Comparison of ENCODE assay signal across 10 mouse cellular contexts in genomic region chr12:17583860-17584259, GRCm38 (mm10). TPM values are rescaled to one million over a fixed set of nuclear protein-coding genes. Genes with fewer than 3 reads are reported as not detected.
DNase-seq lines count a peak whose midpoint lies in the region; ATAC-seq lines count a peak whose summit lies in the region.
"Had no signal": no experiment of that assay in that cellular context is flagged by ENCODE, and none has a peak within 500 bp of the region (broad histone marks: within the 10 kb centered on the region; RNA-seq: fewer than 3 reads in every experiment).

No protein-coding gene starts in this region.

- H3K27me3 ChIP-seq in neural tube, embryonic 13.5 days = no peaks in the 10 kb centered on the region
- no peaks in the 10 kb centered on the region for H3K27me3 ChIP-seq in intestine, embryonic 15.5 days (replicated peaks)

- peak; percentile 88 for ATAC-seq in hematopoietic stem cell, adult 5-6 weeks (replicated peaks in 1 of 2; ENCODE audit: insufficient read depth in 1 of 2, low FRiP score in 2 of 2, low TSS enrichment in 1 of 2, low read depth in 1 of 2, poor library complexity in 2 of 2, severe bottlenecking in 2 of 2)
- ATAC-seq in neural tube, embryonic 13.5 days (ENCODE audit: low read depth) = peak; percentile 66; the same call in 1 of the 2 replicates
- ATAC-seq in CD4-positive, CD25-positive, alpha-beta regulatory T cell, adult 4 months = no peak
- no peak for ATAC-seq in intestine, embryonic 15.5 days

- H3K9me3 ChIP-seq in neural tube, embryonic 13.5 days = no peaks in the 10 kb centered on the region
- no peaks in the 10 kb centered on the region for H3K9me3 ChIP-seq in intestine, embryonic 15.5 days

- WGBS in neural tube, embryonic 13.5 days = 32% methylated on average over 3 of the region's 3 CpGs
- 34% methylated on average over 3 of the region's 3 CpGs for WGBS in intestine, embryonic 15.5 days

- peaks cover 6% of the 10 kb centered on the region; the same call in 1 of the 2 replicates for H3K4me1 ChIP-seq in neural tube, embryonic 13.5 days (replicated peaks)
- H3K4me1 ChIP-seq in intestine, embryonic 15.5 days (replicated peaks) = no peaks in the 10 kb centered on the region

- DNase-seq in left cerebral cortex, postnatal 10 days (ENCODE audit: extremely low spot score in 1 of 2, low spot score in 2 of 2) = peak; percentile 20 to 45
- no peak for DNase-seq in left cerebral cortex, postnatal 4 days
- peak; percentile 26 for DNase-seq in brain, embryonic 18.5 days (ENCODE audit: low read depth, low spot score)
- no peak for DNase-seq in B cell, adult 2 months
- DNase-seq: cerebellum, adult 9-11 months had no signal

- H3K9ac ChIP-seq in neural tube, embryonic 13.5 days = no peak overlapping the region
- no peak overlapping the region for H3K9ac ChIP-seq in intestine, embryonic 15.5 days
- H3K9ac ChIP-seq: liver, embryonic 14.5 days had no signal

- H3K4me3 ChIP-seq in neural tube, embryonic 13.5 days = no peak overlapping the region
- H3K4me3 ChIP-seq in intestine, embryonic 15.5 days (replicated peaks) = no peak overlapping the region

- no peak overlapping the region for H3K4me2 ChIP-seq in neural tube, embryonic 13.5 days
- no peak overlapping the region for H3K4me2 ChIP-seq in intestine, embryonic 15.5 days (replicated peaks)

- intact Hi-C loops in left cerebral cortex, postnatal 10 days (cut with DNase I) = no loop called here
- intact Hi-C loops in left cerebral cortex, postnatal 4 days (cut with DNase I) = no loop called here

- no peaks in the 10 kb centered on the region for H3K36me3 ChIP-seq in neural tube, embryonic 13.5 days
- no peaks in the 10 kb centered on the region for H3K36me3 ChIP-seq in intestine, embryonic 15.5 days

- no peak overlapping the region for H3K27ac ChIP-seq in neural tube, embryonic 13.5 days (replicated peaks)
- H3K27ac ChIP-seq in intestine, embryonic 15.5 days = no peak overlapping the region
- H3K27ac ChIP-seq: liver, embryonic 14.5 days had no signal

RNA-seq across cellular contexts. Expression of gene Odc1, which starts 39.3 kb away (rescaled TPM):
- 10 to 100 TPM; 82.2 to 85.0 TPM for total RNA-seq in left cerebral cortex, postnatal 10 days (2021)
- total RNA-seq in left cerebral cortex, postnatal 4 days (2021) = 100 to 1,000 TPM; 177 to 178 TPM
- total RNA-seq in hematopoietic stem cell, adult 5-6 weeks (2017) = 385 and 563 TPM in 2 replicates
- polyA plus RNA-seq in neural tube, embryonic 13.5 days (2015; fragmentation: Nextera tagmentation; extraction: Ambion mirVana) = 133 and 157 TPM in 2 replicates
- polyA plus RNA-seq in CD4-positive, CD25-positive, alpha-beta regulatory T cell, adult 4 months (2017; shearing (Covaris generic)) = 10 to 100 TPM; 16.6 to 23.3 TPM
- 203 and 216 TPM in 2 replicates for polyA plus RNA-seq in intestine, embryonic 15.5 days (2015; fragmentation: Nextera tagmentation; extraction: Ambion mirVana)

Comparison
In these comparisons a context has a peak if more than half of its experiments do, and no peak if none do; other contexts are left out.
1. DNase-seq: peak in left cerebral cortex, postnatal 10 days (2 of 2) and brain, embryonic 18.5 days (single experiment); none in left cerebral cortex, postnatal 4 days (single experiment) and B cell, adult 2 months (0 of 2).
2. ATAC-seq: peak in hematopoietic stem cell, adult 5-6 weeks (2 of 2) and neural tube, embryonic 13.5 days (single experiment); none in CD4-positive, CD25-positive, alpha-beta regulatory T cell, adult 4 months (single experiment) and intestine, embryonic 15.5 days (single experiment).